Mouse (Mus musculus) erythroblast, embryonic 14.5 days (primary cell): ENCODE results near the gene Gng3.

Source experiments
- GATA1 ChIP-seq: IDR thresholded peaks from 2 replicates; pipeline ENCODE4 v1.6.1; 2012; ENCODE audit warnings: low read length, inconsistent platforms, mixed read lengths
- TAL1 ChIP-seq: IDR thresholded peaks from 3 replicates; pipeline ENCODE4 v1.6.1; 2012; ENCODE audit warnings: low read length, inconsistent platforms, mixed read lengths

GRCm38 (mm10) chr19:8886916-8887584 lies 48.1 kb upstream of the Gng3 start:
- TF ChIP-seq TAL1: no peak
- TF ChIP-seq GATA1: no peak
